Mouse (Mus musculus) testis, adult 2 months (tissue): ENCODE results near the gene Anks3. TPM values are rescaled to one million over a fixed set of nuclear protein-coding genes. Genes with fewer than 3 reads are reported as not detected.

Source experiments
- H3K27ac ChIP-seq: fragments of 200-500 bp; 2 replicates; pipeline ENCODE4 v1.5.1; 2012; ENCODE audit warnings: low read depth, low read length; ENCODE audit not compliant: control insufficient read depth, insufficient read depth
- H3K27me3 ChIP-seq: fragments of 200-500 bp; 2 replicates; pipeline ENCODE4 v1.6.1; 2012; ENCODE audit warnings: mild to moderate bottlenecking, low read length, moderate library complexity; ENCODE audit not compliant: control insufficient read depth, insufficient read depth
- H3K36me3 ChIP-seq: fragments of 200-500 bp; 2 replicates; pipeline ENCODE4 v1.6.1; 2012; ENCODE audit warnings: mild to moderate bottlenecking, low read length; ENCODE audit not compliant: control insufficient read depth, insufficient read depth
- H3K4me1 ChIP-seq: fragments of 200-500 bp; 2 replicates; pipeline ENCODE4 v1.6.1; 2012; ENCODE audit warnings: low read length; ENCODE audit not compliant: control insufficient read depth, insufficient read depth
- H3K4me3 ChIP-seq: fragments of 200-500 bp; 2 replicates; pipeline ENCODE4 v1.5.1; 2012; ENCODE audit warnings: low read depth, mild to moderate bottlenecking, low read length, moderate library complexity, mixed read lengths; ENCODE audit not compliant: control insufficient read depth
- CTCF ChIP-seq: fragments of 200-500 bp; IDR thresholded peaks from 2 replicates; pipeline ENCODE4 v1.5.1; 2012; ENCODE audit warnings: low read depth, mild to moderate bottlenecking, inconsistent platforms, low read length, moderate library complexity; ENCODE audit not compliant: control insufficient read depth, insufficient read depth, insufficient replicate concordance
- POLR2A ChIP-seq: fragments of 200-500 bp; IDR thresholded peaks from 2 replicates; pipeline ENCODE4 v1.6.1; 2012; ENCODE audit warnings: low read depth, mild to moderate bottlenecking, inconsistent platforms, low read length, moderate library complexity; ENCODE audit not compliant: control insufficient read depth
- polyA plus RNA-seq: library from polyadenylated mRNA; depleted of rRNA; stranded (reverse); fragments of >200 nt; gene quantifications from 2 replicates; pipeline ENCODE4 v1.2.3, GENCODE M21; 2012

The Anks3 gene
- polyA plus RNA-seq, 1 experiment: 39.3 TPM

GRCm38 (mm10) chr16:4904878-4905277, 59.1 kb downstream of the Anks3 start:
- H3K27ac ChIP-seq: no peak overlapping the region
- no peak overlapping the region for H3K4me3 ChIP-seq
- H3K27me3 ChIP-seq: no peaks in the 10 kb centered on the region
- no peaks in the 10 kb centered on the region; the same call in none of the 2 replicates for H3K36me3 ChIP-seq
- TF ChIP-seq POLR2A: no peak
- TF ChIP-seq CTCF: no peak
- no peaks in the 10 kb centered on the region for H3K4me1 ChIP-seq

- Histone ChIP-seq H3K4me1 (no peaks in the 10 kb centered on the region), H3K27me3 (no peaks in the 10 kb centered on the region), H3K36me3 (no peaks in the 10 kb centered on the region; the same call in 1 of the 2 replicates)
These were observed 60.4 kb downstream of the Anks3 start for GRCm38 (mm10) chr16:4903491-4904102.

GRCm38 (mm10) chr16:4902390-4902789, 61.6 kb downstream of the Anks3 start:
- Histone ChIP-seq H3K27me3 (no peaks in the 10 kb centered on the region), H3K4me3 (no peak overlapping the region), H3K36me3 (no peaks in the 10 kb centered on the region), H3K4me1 (no peaks in the 10 kb centered on the region), H3K27ac (no peak overlapping the region)
- TF ChIP-seq CTCF: no peak
- no peak for TF ChIP-seq POLR2A

More at GRCm38 (mm10) chr16:4903491-4904102, 60.4 kb downstream of the Anks3 start:
- Histone ChIP-seq H3K4me3 (no peak overlapping the region), H3K27ac (no peak overlapping the region)
- no peak for TF ChIP-seq CTCF
- no peak for TF ChIP-seq POLR2A

GRCm38 (mm10) chr16:4901167-4901566, 62.8 kb downstream of the Anks3 start:
- TF ChIP-seq CTCF (no peak), POLR2A (no peak)
- Histone ChIP-seq H3K27me3 (no peaks in the 10 kb centered on the region), H3K4me3 (no peak overlapping the region), H3K36me3 (no peaks in the 10 kb centered on the region), H3K27ac (no peak overlapping the region), H3K4me1 (no peaks in the 10 kb centered on the region)

GRCm38 (mm10) chr16:4899711-4900110, 64.3 kb downstream of the Anks3 start:
- H3K27me3 ChIP-seq: no peaks in the 10 kb centered on the region
- no peak overlapping the region for H3K27ac ChIP-seq
- no peaks in the 10 kb centered on the region for H3K36me3 ChIP-seq
- no peaks in the 10 kb centered on the region for H3K4me1 ChIP-seq
- no peak overlapping the region for H3K4me3 ChIP-seq
- no peak for TF ChIP-seq POLR2A
- no peak for TF ChIP-seq CTCF

DNA sequence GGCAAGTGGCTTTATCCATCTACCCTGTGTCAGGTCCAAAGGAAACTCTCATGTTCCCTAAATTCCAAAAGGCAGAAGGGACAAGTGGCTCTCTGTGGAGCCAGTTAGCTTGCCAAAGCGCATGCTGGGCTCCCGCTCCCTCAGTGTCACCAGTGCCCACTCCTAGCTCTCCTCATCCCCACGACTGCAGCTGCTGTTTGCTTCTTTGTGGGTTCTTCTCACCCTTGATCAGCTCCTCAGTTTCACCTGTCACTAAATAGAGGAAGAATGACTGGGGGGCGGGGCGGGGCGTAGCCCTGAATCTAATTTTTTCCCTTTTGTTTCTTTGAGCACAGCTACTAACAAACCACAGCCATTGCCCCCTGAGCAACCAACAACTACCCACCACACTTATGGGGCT, 65.1 kb downstream of the Anks3 start:
- Histone ChIP-seq H3K27me3 (no peaks in the 10 kb centered on the region), H3K4me3 (no peak overlapping the region), H3K27ac (no peak overlapping the region), H3K4me1 (no peaks in the 10 kb centered on the region), H3K36me3 (no peaks in the 10 kb centered on the region)
- TF ChIP-seq CTCF (no peak), POLR2A (no peak)

GRCm38 (mm10) chr16:4897146-4897730, 66.8 kb downstream of the Anks3 start:
- Histone ChIP-seq H3K27ac (no peak overlapping the region), H3K36me3 (no peaks in the 10 kb centered on the region), H3K4me1 (no peaks in the 10 kb centered on the region), H3K4me3 (no peak overlapping the region), H3K27me3 (no peaks in the 10 kb centered on the region)
- no peak for TF ChIP-seq POLR2A
- no peak for TF ChIP-seq CTCF
